In genomic region chr11:57951541-57952326, GRCm38 (mm10) we compare ENCODE assay signal across 13 mouse cellular contexts. TPM values are rescaled to one million over a fixed set of nuclear protein-coding genes. Genes with fewer than 3 reads are reported as not detected.
A peak's percentile ranks its signal among the peaks of the same experiment; 100 is the strongest.
DNase-seq lines count a peak whose midpoint lies in the region; ATAC-seq and TF ChIP-seq lines count a peak whose summit lies in the region.
"Had no signal": no experiment of that assay in that cellular context is flagged by ENCODE, and none has a peak within 500 bp of the region (broad histone marks: within the 10 kb centered on the region; RNA-seq: fewer than 3 reads in every experiment).

No protein-coding gene starts in this region.

- WGBS in lung, postnatal 0 days, result 73% methylated on average over 20 of the region's 20 CpGs

- H3K27me3 ChIP-seq in lung, postnatal 0 days (replicated peaks; ENCODE audit: insufficient read depth, low read length), result no peaks in the 10 kb centered on the region
- H3K27me3 ChIP-seq: embryonic facial prominence, embryonic 13.5 days; heart, embryonic 13.5 days; neural tube, embryonic 12.5 days had no signal

- H3K9me3 ChIP-seq in lung, postnatal 0 days (ENCODE audit: low read length), result no peaks in the 10 kb centered on the region
- H3K9me3 ChIP-seq: embryonic facial prominence, embryonic 13.5 days; heart, embryonic 13.5 days; neural tube, embryonic 12.5 days had no signal

- no peak for TF ChIP-seq CTCF in lung, postnatal 0 days (IDR thresholded peaks at IDR 0.05)

- peak; percentile 68 to 74 for ATAC-seq in hematopoietic stem cell, adult 5-6 weeks (replicated peaks in 1 of 2; ENCODE audit: insufficient read depth in 1 of 2, low FRiP score in 2 of 2, low TSS enrichment in 1 of 2, low read depth in 1 of 2, poor library complexity in 2 of 2, severe bottlenecking in 2 of 2)
- peak; percentile 57 for ATAC-seq in megakaryocyte progenitor cell, adult 5-6 weeks (replicated peaks; ENCODE audit: poor library complexity)
- ATAC-seq in lung, postnatal 0 days, result no peak

- no peak for TF ChIP-seq EP300 in lung, postnatal 0 days (IDR thresholded peaks at IDR 0.05)

- DNase-seq in spleen, postnatal 10 days (ENCODE audit: low spot score in 2 of 2), result peak; percentile 38 to 47
- no peak for DNase-seq in spleen, adult 12 weeks (ENCODE audit: low spot score)
- DNase-seq in c-Kit-positive CD71-positive TER-119-positive erythroid progenitor cells, embryonic 14.5 days (ENCODE audit: low spot score), result no peak
- no peak for DNase-seq in adrenal gland, postnatal 36 days
- no peak for DNase-seq in left cerebral cortex, adult 18-20 months (ENCODE audit: low spot score in 2 of 2)
- DNase-seq in lung, postnatal 0 days (ENCODE audit: low spot score), result no peak
- DNase-seq: cerebellum, adult 11-12 months; left cerebral cortex, postnatal 4 days had no signal

- no peak overlapping the region for H3K27ac ChIP-seq in lung, postnatal 0 days (ENCODE audit: low read length)
- H3K27ac ChIP-seq: embryonic facial prominence, embryonic 13.5 days; neural tube, embryonic 12.5 days had no signal

- no peak overlapping the region for H3K4me3 ChIP-seq in lung, postnatal 0 days (ENCODE audit: low read depth, low read length)
- H3K4me3 ChIP-seq: embryonic facial prominence, embryonic 13.5 days; heart, embryonic 13.5 days; neural tube, embryonic 12.5 days had no signal

- no peaks in the 10 kb centered on the region for H3K36me3 ChIP-seq in lung, postnatal 0 days (ENCODE audit: insufficient read depth, low read length)
- H3K36me3 ChIP-seq: embryonic facial prominence, embryonic 13.5 days; heart, embryonic 13.5 days; neural tube, embryonic 12.5 days had no signal

- no peak overlapping the region for H3K9ac ChIP-seq in lung, postnatal 0 days (replicated peaks; ENCODE audit: low read depth)
- H3K9ac ChIP-seq: embryonic facial prominence, embryonic 13.5 days; heart, embryonic 13.5 days; neural tube, embryonic 12.5 days had no signal

- no peaks in the 10 kb centered on the region for H3K4me1 ChIP-seq in lung, postnatal 0 days (ENCODE audit: insufficient read depth, low read depth, low read length)
- H3K4me1 ChIP-seq: embryonic facial prominence, embryonic 13.5 days; neural tube, embryonic 12.5 days had no signal

- no peak overlapping the region for H3K4me2 ChIP-seq in lung, postnatal 0 days (replicated peaks; ENCODE audit: low read depth, low read length)
- H3K4me2 ChIP-seq: embryonic facial prominence, embryonic 13.5 days; heart, embryonic 13.5 days; neural tube, embryonic 12.5 days had no signal

RNA-seq across cellular contexts. Expression of gene Larp1, which starts 57.1 kb away (rescaled TPM):
- 53.3 and 55.1 TPM in 2 replicates for total RNA-seq in hematopoietic stem cell, adult 5-6 weeks (2017)
- 134 and 142 TPM in 2 replicates for total RNA-seq in megakaryocyte progenitor cell, adult 5-6 weeks (2015)
- total RNA-seq in megakaryocyte progenitor cell, adult 5-6 weeks (2017), result 52.9 and 67.5 TPM in 2 replicates
- 100 to 1,000 TPM; 102 to 112 TPM for total RNA-seq in adrenal gland, postnatal 36 days (2021)
- total RNA-seq in left cerebral cortex, adult 18-20 months (2021), result 10 to 100 TPM; 87.5 to 89.1 TPM
- 10.3 and 11.6 TPM in 2 replicates for polyA plus RNA-seq in lung, postnatal 0 days (2015; fragmentation: Nextera tagmentation; extraction: Ambion mirVana)

Comparison
In these comparisons a context has a peak if more than half of its experiments do, and no peak if none do; other contexts are left out.
1. DNase-seq: peak in spleen, postnatal 10 days (2 of 2); none in spleen, adult 12 weeks (single experiment), c-Kit-positive CD71-positive TER-119-positive erythroid progenitor cells, embryonic 14.5 days (single experiment), adrenal gland, postnatal 36 days (0 of 2), left cerebral cortex, adult 18-20 months (0 of 2) and lung, postnatal 0 days (single experiment).